Mouse (Mus musculus) bone marrow, adult 2 months (tissue): ENCODE data around the gene Invs. TPM values are rescaled to one million over a fixed set of nuclear protein-coding genes. Genes with fewer than 3 reads are reported as not detected.
"Not testable (repeated sequence)": the region's sequence is repeated elsewhere in the genome, so short reads cannot be mapped to it uniquely, and the experiment has no call there.

Experiments used
- H3K27ac ChIP-seq: fragments of 200-500 bp; 2 replicates; pipeline ENCODE4 v1.5.1; 2012; ENCODE audit warnings: low read depth, mild to moderate bottlenecking, control low read depth, inconsistent platforms, low read length; ENCODE audit not compliant: control insufficient read depth, poor library complexity, insufficient read depth
- H3K4me1 ChIP-seq: fragments of 200-500 bp; 2 replicates; pipeline ENCODE4 v1.6.1; 2011; ENCODE audit warnings: low read length; ENCODE audit not compliant: control insufficient read depth, insufficient read depth
- H3K4me3 ChIP-seq: fragments of 200-500 bp; replicated peaks from 2 replicates; pipeline ENCODE3; 2011; ENCODE audit warnings: mild to moderate bottlenecking, low read depth, low read length, control low read depth; ENCODE audit not compliant: control insufficient read depth
- CTCF ChIP-seq: fragments of 200-500 bp; IDR thresholded peaks from 2 replicates; pipeline ENCODE4 v1.5.1; 2011; ENCODE audit warnings: low read length, control low read depth; ENCODE audit not compliant: control insufficient read depth, insufficient read depth
- POLR2A ChIP-seq: fragments of 200-500 bp; IDR thresholded peaks from 2 replicates; pipeline ENCODE4 v1.6.1; 2011; ENCODE audit warnings: low read depth, mild to moderate bottlenecking, control low read depth, low read length, borderline replicate concordance; ENCODE audit not compliant: control insufficient read depth
- whole genome bisulfite sequencing: fragments of 180-500 bp; shearing (Covaris S2); methylation state at CpG from one replicate; pipeline ENCODE4 v1.1.7; 2018; 5-methylcytosine and 5-hydroxymethylcytosine counted together
- polyA plus RNA-seq: library from polyadenylated mRNA; stranded (reverse); fragments of >200 nt; gene quantifications from 2 replicates; pipeline ENCODE4 v1.2.4, GENCODE M21; 2011; ENCODE audit warnings: low replicate concordance; ENCODE audit not compliant: missing spikeins, insufficient read depth, insufficient read length

Invs gene
- polyA plus RNA-seq, 1 experiment: 2.7 TPM

DNA sequence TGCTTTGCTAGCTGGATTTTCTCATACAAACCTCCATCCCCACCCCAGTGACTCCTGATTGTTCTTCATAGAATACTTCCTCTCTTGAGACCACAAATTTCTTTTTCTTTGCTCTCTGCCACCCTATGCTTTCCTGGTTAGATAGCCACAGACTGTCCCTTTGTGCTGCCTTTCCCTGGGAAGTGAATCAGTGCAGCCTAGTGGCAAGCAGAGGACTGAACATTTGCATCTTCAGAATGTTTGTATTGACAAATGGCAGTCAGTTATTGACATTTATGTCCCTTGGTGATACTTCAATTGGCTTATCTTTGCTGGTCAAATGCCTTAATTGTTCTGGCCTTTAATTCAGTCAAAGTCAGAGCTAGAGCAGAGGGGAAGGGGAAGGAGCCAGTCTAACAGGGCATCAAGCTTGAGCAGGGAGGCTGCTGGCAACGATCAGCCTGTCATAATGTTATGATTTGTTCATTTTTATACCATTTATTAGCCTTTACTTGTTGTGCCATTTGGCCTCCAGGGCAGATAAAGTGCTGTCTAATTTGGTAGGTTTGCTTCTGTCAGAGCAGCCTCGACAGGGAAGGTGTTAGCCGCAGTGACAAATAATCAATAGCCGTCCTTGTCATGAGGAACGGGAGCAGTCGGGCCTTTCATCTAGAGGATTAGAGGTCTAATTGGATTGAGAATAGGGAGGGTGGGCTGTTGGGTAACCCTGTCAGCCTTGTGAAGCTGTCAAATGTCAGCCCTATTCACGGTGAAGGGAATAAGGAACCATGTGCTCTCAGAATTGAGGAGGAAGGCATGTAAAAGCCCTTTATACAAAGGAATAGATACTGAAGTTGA is 55.6 kb downstream of the Invs start:
- 82% methylated on average over 7 of the region's 7 CpGs for WGBS

DNA sequence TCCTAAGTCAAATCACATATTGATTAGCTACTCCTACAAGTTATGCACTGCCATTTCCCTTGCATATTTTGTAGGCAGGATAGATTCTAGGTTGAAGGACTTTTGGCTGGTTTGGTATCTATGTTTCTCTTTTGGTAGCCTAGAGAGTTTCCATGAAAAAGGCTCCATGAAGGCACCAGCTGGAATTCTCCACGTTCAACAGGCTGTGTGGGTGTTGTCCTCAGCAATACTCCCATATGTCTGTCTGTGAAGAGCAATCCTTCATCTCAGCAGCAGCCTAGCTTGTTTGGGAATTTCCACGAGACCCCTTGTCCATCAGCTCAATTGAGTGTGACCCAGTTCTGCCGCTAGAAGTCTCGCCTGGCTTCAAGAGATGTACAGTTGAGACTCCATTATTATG is 63.1 kb downstream of the Invs start:
- Histone ChIP-seq H3K4me3 (no peak overlapping the region), H3K4me1 (no peaks in the 10 kb centered on the region), H3K27ac (no peak overlapping the region)
- TF ChIP-seq CTCF (no peak), POLR2A (no peak)
- 83% methylated on average over 4 of the region's 4 CpGs for WGBS

More for the DNA sequence above, 55.6 kb downstream of the Invs start:
- H3K4me1 ChIP-seq: no peaks in the 10 kb centered on the region
- H3K27ac ChIP-seq: no peak overlapping the region
- TF ChIP-seq CTCF: no peak
- no peak for TF ChIP-seq POLR2A
- H3K4me3 ChIP-seq: no peak overlapping the region

DNA sequence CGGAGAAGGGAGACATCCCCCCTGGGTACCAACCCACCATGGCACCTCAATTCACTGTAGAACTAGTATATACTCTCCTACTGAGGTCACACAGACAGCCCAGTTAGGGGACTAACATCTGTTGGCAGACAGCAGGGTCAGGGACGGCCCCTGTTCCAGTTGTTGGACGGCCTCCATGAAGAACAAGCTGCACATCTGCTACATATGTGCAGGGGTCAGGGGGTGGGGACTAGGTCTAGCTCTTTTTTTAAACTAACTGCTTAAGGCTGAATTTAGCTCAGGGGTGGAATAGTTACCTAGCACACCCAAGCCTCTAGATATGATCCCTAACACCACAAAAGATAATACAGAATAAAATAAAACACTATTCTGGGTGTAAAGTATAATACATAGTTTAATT is 82.8 kb downstream of the Invs start:
- 63% methylated on average over 3 of the region's 3 CpGs for WGBS
- no peak overlapping the region for H3K4me3 ChIP-seq
- H3K27ac ChIP-seq: no peak overlapping the region
- TF ChIP-seq CTCF (no peak), POLR2A (no peak)
- no peaks in the 10 kb centered on the region for H3K4me1 ChIP-seq

DNA sequence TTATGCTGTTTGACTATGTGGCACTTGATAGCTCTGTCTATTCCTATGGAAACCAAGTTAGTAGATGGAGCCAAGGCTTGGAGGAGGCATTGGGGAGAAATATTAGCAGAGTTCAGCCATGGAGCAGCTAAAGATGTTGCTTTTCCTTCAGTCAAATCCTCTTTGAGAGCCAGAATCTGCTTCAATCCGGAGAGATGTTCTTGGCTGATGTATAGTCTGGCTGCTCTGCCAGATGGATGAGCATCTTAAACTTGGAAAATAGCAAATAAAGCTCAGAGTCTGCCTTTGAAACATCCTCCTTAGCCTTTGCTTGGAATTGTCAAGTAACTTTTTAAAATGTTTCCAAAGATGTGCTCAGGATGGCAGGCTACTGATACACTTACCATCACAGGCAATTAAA is 91.5 kb downstream of the Invs start:
- Histone ChIP-seq H3K4me1 (no peaks in the 10 kb centered on the region), H3K4me3 (no peak overlapping the region), H3K27ac (no peak overlapping the region)
- TF ChIP-seq POLR2A: no peak
- TF ChIP-seq CTCF: no peak
- WGBS: 76% methylated on average over 1 of the region's 1 CpGs

DNA sequence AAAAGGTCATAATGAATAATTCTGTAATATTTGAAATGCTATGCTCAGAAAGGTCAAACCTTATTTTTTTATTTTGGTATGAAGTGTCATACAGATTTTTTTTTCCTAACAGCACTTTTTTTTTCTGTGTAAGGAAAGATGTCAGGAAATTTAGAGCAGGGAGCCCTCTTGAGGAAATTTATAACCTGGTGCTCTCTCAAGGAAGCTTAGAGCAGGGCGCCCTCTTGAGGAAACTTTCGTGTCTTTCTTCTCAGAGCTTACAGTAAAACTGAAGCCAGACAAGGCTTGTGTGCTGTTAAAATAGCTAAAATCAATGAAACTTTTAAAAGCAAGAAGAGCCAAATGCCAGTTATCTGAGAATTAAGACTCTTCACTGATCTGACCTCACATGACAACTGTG is 101.4 kb downstream of the Invs start:
- Histone ChIP-seq H3K27ac (no peak overlapping the region), H3K4me1 (no peaks in the 10 kb centered on the region), H3K4me3 (no peak overlapping the region)
- TF ChIP-seq CTCF: no peak
- no peak for TF ChIP-seq POLR2A
- 12% methylated on average over 2 of the region's 2 CpGs for WGBS

DNA sequence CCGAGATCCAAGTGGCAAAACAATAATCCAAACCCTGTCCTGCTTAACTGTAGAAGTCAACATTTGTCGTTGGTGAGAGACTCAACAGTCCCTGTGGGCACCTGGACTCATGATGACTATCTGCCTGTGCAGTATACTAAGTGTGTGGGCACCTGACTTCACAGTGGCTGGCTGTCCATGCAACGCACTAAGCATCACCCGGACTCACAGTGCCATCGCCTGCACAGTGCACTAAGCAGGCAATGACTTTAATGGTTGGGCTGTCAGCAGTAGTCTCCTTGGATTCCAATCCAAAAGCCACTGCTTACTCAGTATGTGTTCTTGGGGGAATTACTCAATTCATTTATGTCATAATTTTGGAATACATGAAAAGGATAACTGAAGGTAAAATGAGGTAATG is 102.9 kb downstream of the Invs start:
- WGBS: 83% methylated on average over 5 of the region's 5 CpGs
- Histone ChIP-seq H3K27ac (no peak overlapping the region), H3K4me3 (no peak overlapping the region), H3K4me1 (no peaks in the 10 kb centered on the region)
- TF ChIP-seq POLR2A (no peak), CTCF (no peak)

DNA sequence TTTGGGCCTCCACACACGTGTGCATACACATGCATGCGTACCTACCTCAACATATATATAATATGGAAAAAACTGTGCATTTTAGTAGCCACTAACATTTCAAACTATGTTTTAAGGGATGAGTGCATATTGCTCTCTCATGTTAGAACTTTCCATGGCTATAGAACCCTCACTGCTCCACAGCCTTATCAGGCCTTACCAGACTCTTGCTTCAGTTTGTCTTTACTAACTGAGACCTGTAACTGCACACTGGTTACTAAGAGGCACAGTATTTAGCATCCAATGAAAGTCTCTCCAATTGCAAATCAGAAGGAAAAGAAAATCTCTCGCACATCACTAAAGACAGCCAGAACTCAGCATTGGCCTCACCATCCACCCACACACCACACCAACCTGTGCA is 117.4 kb downstream of the Invs start:
- 74% methylated on average over 3 of the region's 3 CpGs for WGBS
- Histone ChIP-seq H3K4me1 (no peaks in the 10 kb centered on the region; the same call in 1 of the 2 replicates), H3K27ac (no peak overlapping the region), H3K4me3 (no peak overlapping the region)
- TF ChIP-seq CTCF: no peak
- no peak for TF ChIP-seq POLR2A

DNA sequence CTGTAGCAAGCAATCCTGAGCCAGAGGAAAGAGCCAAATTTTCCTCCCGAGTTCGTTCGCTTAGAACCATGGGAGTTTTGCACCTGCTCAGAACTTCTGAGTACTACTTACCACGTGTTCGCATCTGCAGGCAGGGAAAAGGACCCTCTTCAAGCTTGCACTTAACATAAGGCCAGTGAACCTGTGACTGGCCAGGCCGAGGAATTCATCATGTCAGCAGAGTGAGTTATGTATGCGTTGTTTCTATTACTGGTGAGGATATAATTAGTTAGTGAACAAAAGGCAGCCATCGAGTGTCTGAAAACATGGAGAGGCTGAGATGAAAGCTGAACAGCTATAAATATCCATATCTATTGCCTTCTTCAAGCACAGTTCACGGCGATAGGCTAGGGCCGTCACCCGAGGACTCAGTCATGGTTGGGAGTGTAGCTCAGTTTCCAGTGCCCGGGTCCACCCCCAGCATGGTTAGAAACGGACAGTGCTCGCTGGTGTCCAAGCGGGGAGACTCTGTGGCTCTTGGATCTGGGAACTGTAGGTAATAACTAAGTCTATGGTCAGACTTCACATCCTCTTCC is 123.6 kb downstream of the Invs start:
- 86% methylated on average over 16 of the region's 16 CpGs for WGBS
- Histone ChIP-seq H3K4me3 (no peak overlapping the region), H3K27ac (no peak overlapping the region), H3K4me1 (no peaks in the 10 kb centered on the region)
- no peak for TF ChIP-seq POLR2A
- TF ChIP-seq CTCF: no peak

DNA sequence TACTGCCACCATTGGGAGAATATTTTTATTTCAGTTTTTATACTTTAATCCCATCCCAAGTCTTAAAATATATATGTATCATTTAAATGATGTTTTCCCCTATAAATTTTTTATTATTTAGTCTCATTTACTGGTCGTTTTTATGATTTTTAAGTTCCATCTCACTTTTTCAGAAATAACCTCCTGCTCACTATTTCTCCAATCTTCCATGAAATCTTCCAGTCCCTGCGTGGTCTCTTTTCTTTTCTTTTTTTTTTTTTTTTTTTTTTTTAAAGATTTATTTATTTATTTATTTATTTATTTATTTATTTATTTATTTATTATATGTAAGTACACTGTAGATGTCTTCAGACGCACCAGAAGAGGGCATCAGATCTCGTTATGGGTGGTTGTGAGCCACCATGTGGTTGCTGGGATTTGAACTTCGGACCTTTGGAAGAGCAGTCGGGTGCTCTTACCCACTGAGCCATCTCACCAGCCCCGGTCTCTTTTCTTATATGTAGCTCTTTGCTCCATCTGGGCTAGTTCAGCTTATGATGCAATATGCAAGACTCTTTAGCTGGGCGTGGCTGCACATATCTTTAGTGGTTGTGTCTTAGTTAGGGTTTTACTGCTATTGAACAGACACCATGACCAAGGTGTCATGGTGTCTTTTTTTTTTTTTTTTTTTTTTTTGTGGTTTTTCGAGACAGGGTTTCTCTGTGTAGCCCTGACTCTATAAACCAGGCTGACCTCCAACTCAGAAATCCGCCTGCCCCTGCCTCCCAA is 126.3 kb downstream of the Invs start:
- not testable (repeated sequence) for H3K4me1 ChIP-seq, H3K4me3 ChIP-seq, H3K27ac ChIP-seq
- 79% methylated on average over 10 of the region's 10 CpGs for WGBS
